Mouse (Mus musculus) 3134 (cell line): ENCODE measurements around the gene Ube2m.

Source experiments
- DNase-seq: peaks from one replicate; pipeline ENCODE4 v3.0.0-alpha.2; 2011; ENCODE audit warnings: low spot score; ENCODE audit not compliant: insufficient read length; ENCODE audit errors: extremely low read depth

Ube2m gene

GRCm38 (mm10) chr7:13034148-13034977, 3.7 kb downstream of the Ube2m start, which contains the start of gene Chmp2a:
Chmp2a (minus strand) TSS chr7:13034807.
- peak; percentile 95 for DNase-seq

- DNase-seq, result no peak
Observed at GRCm38 (mm10) chr7:13033451-13034147, 4.5 kb downstream of the Ube2m start.

- no peak for DNase-seq
Observed at GRCm38 (mm10) chr7:13032541-13032940, 5.5 kb downstream of the Ube2m start.

- DNase-seq, result no peak
Observed at GRCm38 (mm10) chr7:13031983-13032382, 6.1 kb downstream of the Ube2m start.

- no peak for DNase-seq
Observed at GRCm38 (mm10) chr7:13031069-13031468, 7.0 kb downstream of the Ube2m start.

- DNase-seq, result no peak
Observed at GRCm38 (mm10) chr7:13028986-13029385, 9.1 kb downstream of the Ube2m start.

- DNase-seq, result no peak
Observed at GRCm38 (mm10) chr7:13025511-13026112, 12.5 kb downstream of the Ube2m start.

- peak; percentile 77 for DNase-seq
Observed at GRCm38 (mm10) chr7:13024805-13025204, 13.3 kb downstream of the Ube2m start.

GRCm38 (mm10) chr7:13023928-13024731, 13.9 kb downstream of the Ube2m start:
- DNase-seq, result peak; percentile 93

GRCm38 (mm10) chr7:13022773-13023535, 15.1 kb downstream of the Ube2m start:
- no peak for DNase-seq

- DNase-seq, result no peak
Observed at GRCm38 (mm10) chr7:13015217-13015616, 22.9 kb downstream of the Ube2m start.

- no peak for DNase-seq
Observed at GRCm38 (mm10) chr7:13014275-13014839, 23.7 kb downstream of the Ube2m start.

- no peak for DNase-seq
Observed at GRCm38 (mm10) chr7:13013671-13014070, 24.4 kb downstream of the Ube2m start.

- no peak for DNase-seq
Observed at GRCm38 (mm10) chr7:13010005-13010908, 27.8 kb downstream of the Ube2m start, which contains the start of gene Zbtb45. Zbtb45 (minus strand) TSS chr7:13010034.

- peak; percentile 96 for DNase-seq
Observed at GRCm38 (mm10) chr7:13009143-13010004, 28.7 kb downstream of the Ube2m start.

GRCm38 (mm10) chr7:13007341-13008092, 30.6 kb downstream of the Ube2m start:
- DNase-seq, result no peak

- no peak for DNase-seq
Observed at GRCm38 (mm10) chr7:13006531-13006930, 31.5 kb downstream of the Ube2m start.
